Mouse (Mus musculus): ENCODE data around the gene Proca1. TPM values are rescaled to one million over a fixed set of nuclear protein-coding genes. Genes with fewer than 3 reads are reported as not detected.

Gene Proca1
- polyA plus RNA-seq, 1 experiment from 2014 or later, result 1.9 TPM

DNA sequence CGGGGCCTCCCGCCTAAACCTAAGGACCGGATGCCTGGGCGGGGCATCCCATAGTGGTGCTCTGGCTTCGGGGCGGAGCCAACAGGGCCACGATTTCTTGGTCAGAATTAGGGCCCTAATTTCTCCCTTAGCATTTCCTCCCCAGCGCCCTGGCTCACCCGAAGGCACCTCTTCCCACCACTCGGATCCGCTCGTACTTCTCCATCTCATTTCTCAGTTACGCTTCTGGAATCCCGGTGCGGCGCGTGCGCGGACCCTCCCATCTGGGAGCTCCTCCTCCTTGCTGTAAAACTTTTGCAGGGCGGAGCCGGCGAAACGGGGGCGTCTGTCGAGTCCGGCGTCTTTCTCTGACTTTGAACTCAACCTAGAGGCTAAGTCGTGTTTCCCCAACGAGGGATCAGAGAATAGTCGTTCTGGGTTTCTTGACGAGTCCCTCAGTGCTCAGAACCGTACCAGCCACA is 16.8 kb upstream of the Proca1 start, which contains the start of the genes Nek8 and Tlcd1:
Nek8 (minus strand) TSS at position 274 of the 461 bp plus-strand sequence.
Tlcd1 (plus strand) TSS at position 310 of the 461 bp plus-strand sequence.
- Histone ChIP-seq H3K4me1 (replicated peaks) (peaks cover 36% of the 10 kb centered on the region), H3K27me3 (no peaks in the 10 kb centered on the region), H3K4me3 (replicated peaks) (peak within 1 kb of the TSS; percentile 60), H3K9ac (replicated peaks) (peak within 1 kb of the TSS; percentile 57), H3K36me3 (peaks cover 31% of the 10 kb centered on the region), H3K27ac (peak within 1 kb of the TSS; percentile 97), H3K9me3 (no peaks in the 10 kb centered on the region), H3K4me2 (peak within 1 kb of the TSS; percentile 98)
- peak; percentile 60 for ATAC-seq (ENCODE audit: insufficient number of reproducible peaks, insufficient read depth, low FRiP score, low TSS enrichment, low read depth)
- under 1% methylated on average over 32 of the region's 32 CpGs for WGBS

GRCm38 (mm10) chr11:78176905-78177331 is 16.3 kb upstream of the Proca1 start:
- Histone ChIP-seq H3K9me3 (no peaks in the 10 kb centered on the region), H3K9ac (replicated peaks) (peak overlapping the region; percentile 57), H3K4me3 (replicated peaks) (peak overlapping the region; percentile 60), H3K27ac (peak overlapping the region; percentile 87), H3K4me2 (peak overlapping the region; percentile 98), H3K36me3 (peaks cover 35% of the 10 kb centered on the region), H3K27me3 (no peaks in the 10 kb centered on the region), H3K4me1 (replicated peaks) (peaks cover 41% of the 10 kb centered on the region)
- 1% methylated on average over 23 of the region's 23 CpGs for WGBS
- no peak for ATAC-seq (ENCODE audit: insufficient number of reproducible peaks, insufficient read depth, low FRiP score, low TSS enrichment, low read depth)

DNA sequence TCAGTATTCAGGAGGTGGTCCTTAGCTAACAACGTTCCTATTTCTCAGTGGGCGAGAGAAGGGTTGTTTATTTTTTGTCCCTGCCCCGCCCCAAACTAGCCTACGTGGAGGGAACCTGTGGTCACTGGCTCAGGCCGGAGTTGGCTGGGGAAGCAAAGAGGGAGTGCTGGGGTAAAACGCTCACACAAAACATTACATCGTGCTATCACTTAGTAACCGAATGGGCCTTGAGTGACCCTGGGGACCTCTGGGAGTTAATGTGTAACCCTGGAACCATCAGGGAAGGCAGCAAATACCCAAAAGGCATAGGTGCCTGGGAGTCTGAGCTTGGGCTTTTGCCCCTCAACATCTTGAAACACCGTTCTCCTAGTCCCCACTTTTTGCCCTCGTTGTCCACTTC is 15.8 kb upstream of the Proca1 start:
- WGBS, result under 1% methylated on average over 10 of the region's 10 CpGs

GRCm38 (mm10) chr11:78177903-78178858 is 15.0 kb upstream of the Proca1 start:
- WGBS, result under 1% methylated on average over 81 of the region's 84 CpGs
- peak overlapping the region; percentile 97 for H3K27ac ChIP-seq
- H3K4me2 ChIP-seq, result peak overlapping the region; percentile 98
- no peaks in the 10 kb centered on the region for H3K9me3 ChIP-seq
- no peaks in the 10 kb centered on the region for H3K27me3 ChIP-seq
- peaks cover 47% of the 10 kb centered on the region for H3K4me1 ChIP-seq (replicated peaks)
- H3K36me3 ChIP-seq, result peaks cover 30% of the 10 kb centered on the region
- H3K4me3 ChIP-seq (replicated peaks), result peak overlapping the region; percentile 60
- H3K9ac ChIP-seq (replicated peaks), result peak overlapping the region; percentile 79
- peak; percentile 84 for ATAC-seq (ENCODE audit: insufficient number of reproducible peaks, insufficient read depth, low FRiP score, low TSS enrichment, low read depth)

More for the DNA sequence above, 15.8 kb upstream of the Proca1 start:
- H3K27me3 ChIP-seq, result no peaks in the 10 kb centered on the region
- no peaks in the 10 kb centered on the region for H3K9me3 ChIP-seq
- H3K27ac ChIP-seq, result peak overlapping the region; percentile 97; the same call in 1 of the 2 replicates
- peak overlapping the region; percentile 57 for H3K9ac ChIP-seq (replicated peaks)
- peak overlapping the region; percentile 98 for H3K4me2 ChIP-seq
- H3K4me1 ChIP-seq (replicated peaks), result peaks cover 46% of the 10 kb centered on the region
- H3K36me3 ChIP-seq, result peaks cover 33% of the 10 kb centered on the region
- H3K4me3 ChIP-seq (replicated peaks), result peak overlapping the region; percentile 60
- ATAC-seq (ENCODE audit: insufficient number of reproducible peaks, insufficient read depth, low FRiP score, low TSS enrichment, low read depth), result no peak

GRCm38 (mm10) chr11:78178859-78179437 is 14.2 kb upstream of the Proca1 start:
- peak overlapping the region; percentile 98 for H3K4me2 ChIP-seq
- peak overlapping the region; percentile 97 for H3K27ac ChIP-seq
- under 1% methylated on average over 29 of the region's 29 CpGs for WGBS
- peak overlapping the region; percentile 60 for H3K4me3 ChIP-seq (replicated peaks)
- H3K9ac ChIP-seq (replicated peaks), result peak overlapping the region; percentile 79
- no peaks in the 10 kb centered on the region for H3K9me3 ChIP-seq
- H3K27me3 ChIP-seq, result no peaks in the 10 kb centered on the region
- peaks cover 30% of the 10 kb centered on the region for H3K36me3 ChIP-seq
- ATAC-seq (ENCODE audit: insufficient number of reproducible peaks, insufficient read depth, low FRiP score, low TSS enrichment, low read depth), result no peak
- H3K4me1 ChIP-seq (replicated peaks), result peaks cover 49% of the 10 kb centered on the region

DNA sequence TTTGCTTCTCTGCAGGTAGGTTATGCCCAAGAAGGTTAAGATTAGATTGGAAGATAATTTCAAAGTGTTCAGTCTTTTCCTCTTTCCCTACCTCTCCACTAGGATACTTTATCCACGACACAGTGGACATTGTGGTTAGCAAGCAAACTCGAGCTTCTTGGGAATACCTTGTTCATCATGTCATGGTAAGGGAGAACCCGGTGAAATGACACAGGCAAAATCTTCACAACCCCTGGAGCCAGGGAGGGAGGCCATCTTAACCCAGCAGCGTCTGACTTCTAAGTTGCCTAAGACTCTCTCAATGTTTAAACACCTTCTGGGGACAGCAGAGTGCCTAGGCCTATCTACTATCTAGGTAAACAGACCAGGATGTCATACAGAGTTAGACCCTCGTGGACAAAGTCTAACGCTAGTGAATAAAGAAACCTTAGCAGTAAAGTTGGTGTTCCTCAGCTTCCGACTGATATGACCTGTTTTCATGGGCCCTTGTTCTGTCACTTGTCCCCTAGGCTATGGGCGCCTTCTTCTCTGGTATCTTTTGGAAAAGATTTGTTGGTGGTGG is 13.7 kb upstream of the Proca1 start:
- peaks cover 52% of the 10 kb centered on the region for H3K4me1 ChIP-seq (replicated peaks)
- no peaks in the 10 kb centered on the region for H3K27me3 ChIP-seq
- WGBS, result 27% methylated on average over 8 of the region's 8 CpGs
- peaks cover 30% of the 10 kb centered on the region for H3K36me3 ChIP-seq
- peak overlapping the region; percentile 97 for H3K27ac ChIP-seq
- peak overlapping the region; percentile 79; the same call in 1 of the 2 replicates for H3K9ac ChIP-seq (replicated peaks)
- no peaks in the 10 kb centered on the region for H3K9me3 ChIP-seq
- peak overlapping the region; percentile 60 for H3K4me3 ChIP-seq (replicated peaks)
- H3K4me2 ChIP-seq, result peak overlapping the region; percentile 98
- ATAC-seq (ENCODE audit: insufficient number of reproducible peaks, insufficient read depth, low FRiP score, low TSS enrichment, low read depth), result no peak

DNA sequence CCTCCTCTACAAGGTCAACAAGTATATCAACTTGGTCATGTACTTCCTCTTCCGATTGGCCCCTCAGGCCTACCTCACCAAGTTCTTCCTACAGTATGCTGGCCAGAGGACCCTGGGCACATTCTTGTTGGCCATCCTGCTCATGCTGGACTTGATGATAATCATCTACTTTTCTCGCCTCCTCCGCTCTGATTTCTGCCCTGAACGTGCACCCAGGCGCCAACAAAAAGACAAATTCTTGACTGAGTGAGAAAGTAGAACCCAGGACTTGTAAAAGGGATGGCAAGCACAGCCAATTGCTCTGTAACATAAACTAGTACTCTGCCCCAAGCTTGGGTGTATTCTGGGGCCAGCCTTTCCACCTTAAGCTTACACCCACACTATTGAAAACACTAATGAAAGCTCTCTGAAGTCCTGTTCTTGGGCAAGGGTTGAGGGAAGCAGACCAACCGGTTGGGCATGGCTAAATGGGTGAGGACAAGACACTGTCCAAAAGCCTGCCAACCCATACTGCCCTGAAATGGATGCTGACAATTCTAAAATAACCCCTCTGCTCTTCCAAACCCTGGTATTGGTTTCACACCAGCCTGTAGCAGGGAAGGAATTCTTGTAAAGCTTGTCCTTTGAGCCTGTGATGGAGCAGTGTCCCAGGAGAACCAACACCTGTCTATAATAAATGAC is 13.0 kb upstream of the Proca1 start:
- Histone ChIP-seq H3K4me1 (replicated peaks) (peaks cover 52% of the 10 kb centered on the region), H3K9me3 (no peaks in the 10 kb centered on the region), H3K27me3 (no peaks in the 10 kb centered on the region), H3K4me2 (peak overlapping the region; percentile 98), H3K9ac (replicated peaks) (peak overlapping the region; percentile 79; the same call in 1 of the 2 replicates), H3K4me3 (replicated peaks) (no peak overlapping the region), H3K36me3 (peaks cover 30% of the 10 kb centered on the region), H3K27ac (0 out of 2 replicates have a peak overlapping the region, but pooled peaks have one; percentile 97)
- no peak for ATAC-seq (ENCODE audit: insufficient number of reproducible peaks, insufficient read depth, low FRiP score, low TSS enrichment, low read depth)
- WGBS, result 79% methylated on average over 6 of the region's 6 CpGs

GRCm38 (mm10) chr11:78181830-78182357 is 11.3 kb upstream of the Proca1 start:
- Histone ChIP-seq H3K4me3 (replicated peaks) (peak overlapping the region; percentile 88), H3K36me3 (peaks cover 30% of the 10 kb centered on the region), H3K27me3 (no peaks in the 10 kb centered on the region), H3K9me3 (no peaks in the 10 kb centered on the region), H3K4me1 (replicated peaks) (peaks cover 51% of the 10 kb centered on the region), H3K4me2 (peak overlapping the region; percentile 72), H3K27ac (0 out of 2 replicates have a peak overlapping the region, but pooled peaks have one; percentile 12), H3K9ac (replicated peaks) (peak overlapping the region; percentile 92)
- no peak for ATAC-seq (ENCODE audit: insufficient number of reproducible peaks, insufficient read depth, low FRiP score, low TSS enrichment, low read depth)
- WGBS, result 49% methylated on average over 2 of the region's 2 CpGs

GRCm38 (mm10) chr11:78182450-78182849 is 10.7 kb upstream of the Proca1 start:
- H3K4me2 ChIP-seq, result peak overlapping the region; percentile 72
- no peaks in the 10 kb centered on the region for H3K9me3 ChIP-seq
- peaks cover 30% of the 10 kb centered on the region for H3K36me3 ChIP-seq
- 5% methylated on average over 7 of the region's 7 CpGs for WGBS
- H3K9ac ChIP-seq (replicated peaks), result peak overlapping the region; percentile 92
- H3K4me3 ChIP-seq (replicated peaks), result peak overlapping the region; percentile 88
- H3K4me1 ChIP-seq (replicated peaks), result peaks cover 46% of the 10 kb centered on the region
- no peak for ATAC-seq (ENCODE audit: insufficient number of reproducible peaks, insufficient read depth, low FRiP score, low TSS enrichment, low read depth)
- no peaks in the 10 kb centered on the region for H3K27me3 ChIP-seq
- no peak overlapping the region; the same call in 1 of the 2 replicates for H3K27ac ChIP-seq
